Mouse (Mus musculus): ENCODE measurements around the gene Actrt2.
A peak's percentile ranks its signal among the peaks of the same experiment; 100 is the strongest.

The Actrt2 gene

DNA sequence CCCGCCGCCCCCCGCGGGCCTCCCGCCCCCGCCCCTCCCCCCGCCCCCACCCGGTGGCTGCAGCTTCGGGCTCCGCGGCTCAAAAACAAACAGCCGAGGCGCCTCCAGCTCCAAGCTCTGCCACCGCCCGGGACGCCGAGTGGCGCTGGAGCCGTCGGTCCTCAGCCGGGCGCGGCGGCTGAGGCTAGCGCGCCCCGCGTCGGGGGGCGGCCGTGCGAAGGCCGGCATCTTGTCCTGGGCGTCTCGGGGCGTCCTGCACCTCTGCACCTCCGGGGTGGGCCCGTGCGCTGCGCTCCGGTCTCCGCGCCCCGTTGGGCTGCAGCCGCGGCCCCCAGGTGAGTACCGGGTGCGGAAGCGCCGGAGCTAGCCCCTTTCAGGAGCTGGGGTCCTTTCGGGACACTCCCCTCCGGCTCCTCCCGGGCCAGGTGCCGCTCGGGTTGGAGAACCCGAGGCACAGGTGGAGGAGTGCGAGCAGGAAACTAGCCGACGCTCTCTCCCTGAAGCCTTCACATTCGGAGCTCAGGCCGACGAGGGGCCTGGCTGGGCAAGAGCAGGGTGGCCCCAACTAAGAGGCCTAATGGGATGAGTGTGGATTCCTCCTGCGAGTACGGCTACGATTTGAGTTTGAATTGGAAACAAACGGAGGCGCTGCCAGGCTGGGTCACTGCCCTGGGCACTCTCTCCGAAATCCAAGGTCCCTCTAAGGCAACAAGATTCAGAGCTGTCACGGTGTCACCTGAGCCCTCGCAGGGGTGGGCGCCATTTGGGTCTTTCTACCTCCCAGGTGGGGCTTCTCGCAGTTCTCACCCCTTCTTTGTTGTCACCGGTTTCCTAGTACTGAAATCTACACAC lies 30.0 kb downstream of the Actrt2 start:
- no peak for DNase-seq

DNA sequence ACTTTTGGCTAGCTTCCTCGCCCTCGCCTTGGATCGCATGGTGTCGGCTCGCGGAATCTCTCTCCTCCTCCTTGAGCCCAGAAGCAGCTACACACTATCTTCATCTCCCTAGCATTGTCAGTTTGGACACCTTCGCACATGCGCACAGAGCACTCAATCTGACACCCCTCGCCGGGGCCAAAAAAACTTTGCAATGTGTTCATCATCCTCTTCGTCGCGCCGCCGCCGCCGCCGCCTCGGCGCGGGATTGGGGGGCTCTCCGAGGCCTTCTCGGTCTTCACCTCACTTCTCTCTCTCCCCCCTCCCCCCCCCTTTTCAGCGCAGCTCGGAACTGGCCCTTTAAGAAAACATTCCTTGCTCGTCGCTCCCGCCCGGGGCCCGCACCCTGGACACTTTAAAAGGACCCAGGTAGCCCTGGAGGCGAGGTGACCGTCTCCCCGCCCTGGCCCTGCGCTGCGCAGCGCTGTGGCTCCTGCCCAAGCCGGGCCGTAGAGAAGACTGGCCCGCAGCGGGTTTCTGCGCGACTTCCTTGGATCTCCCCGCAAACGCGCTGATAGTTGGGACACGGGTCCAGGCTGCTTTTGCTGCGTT lies 30.9 kb downstream of the Actrt2 start, which contains the start of gene Prdm16:
TSS of gene Prdm16 (minus strand) at position 153 of the 591 bp plus-strand sequence.
- DNase-seq, result peak; percentile 70

DNA sequence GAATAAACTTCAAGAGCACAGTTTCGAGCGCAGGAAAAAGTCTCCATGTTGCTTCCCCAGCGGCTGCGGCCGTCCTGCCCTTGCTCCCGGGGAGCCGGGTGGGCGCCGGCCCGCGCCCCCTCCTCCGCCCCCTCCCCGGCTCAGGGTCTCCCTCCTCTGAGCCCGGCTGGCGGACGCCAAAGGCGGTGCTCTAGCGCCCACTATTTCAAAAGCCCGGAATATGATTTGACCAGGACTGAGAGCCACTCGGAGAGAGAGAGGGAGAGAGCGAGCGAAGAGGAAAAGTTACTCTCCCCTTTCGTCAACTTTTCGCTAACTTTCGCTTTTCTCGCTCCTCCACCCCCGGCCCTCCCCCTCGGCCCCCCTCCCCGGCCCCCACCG lies 31.6 kb downstream of the Actrt2 start:
- DNase-seq, result no peak

DNA sequence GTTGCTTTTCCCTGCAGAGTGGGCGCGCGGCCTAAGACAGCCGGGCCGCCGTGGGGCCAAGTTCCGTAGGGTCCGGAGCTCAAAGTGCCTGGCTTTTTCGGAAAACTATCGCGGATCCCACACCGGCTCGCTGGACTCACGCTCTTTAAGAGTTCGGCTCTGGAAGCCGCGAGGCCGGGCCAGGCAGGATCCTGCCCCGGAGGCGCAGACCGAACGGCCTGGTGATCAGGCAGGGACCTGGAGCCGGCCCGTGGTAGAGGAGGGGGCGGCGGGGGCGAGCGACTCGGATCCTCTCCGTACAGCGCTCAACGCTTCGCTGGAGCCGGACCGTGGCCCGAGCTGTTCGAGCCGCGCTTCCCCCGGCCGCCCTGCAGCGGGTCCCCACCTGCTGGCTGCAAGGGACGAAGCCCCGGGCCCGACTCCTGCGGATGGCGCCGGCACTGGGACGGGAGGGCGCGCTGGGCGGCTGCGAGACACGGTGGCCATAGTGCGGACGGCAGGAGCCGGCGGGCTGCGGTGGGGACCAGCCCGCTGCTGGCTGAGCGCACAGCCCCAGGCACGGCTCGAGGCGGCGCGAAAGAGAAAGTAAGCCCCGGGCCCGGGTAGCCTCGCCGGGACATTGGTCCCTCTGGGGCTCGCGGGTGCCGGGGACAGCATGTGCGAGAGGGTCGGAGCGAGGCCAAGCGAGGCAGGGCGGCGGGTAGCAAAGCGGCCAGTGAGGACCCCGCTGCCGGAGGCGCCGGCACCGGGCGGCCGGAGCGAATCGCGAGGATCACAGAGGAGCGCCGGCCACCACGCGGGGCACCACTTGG lies 32.2 kb downstream of the Actrt2 start:
- DNase-seq, result no peak

DNA sequence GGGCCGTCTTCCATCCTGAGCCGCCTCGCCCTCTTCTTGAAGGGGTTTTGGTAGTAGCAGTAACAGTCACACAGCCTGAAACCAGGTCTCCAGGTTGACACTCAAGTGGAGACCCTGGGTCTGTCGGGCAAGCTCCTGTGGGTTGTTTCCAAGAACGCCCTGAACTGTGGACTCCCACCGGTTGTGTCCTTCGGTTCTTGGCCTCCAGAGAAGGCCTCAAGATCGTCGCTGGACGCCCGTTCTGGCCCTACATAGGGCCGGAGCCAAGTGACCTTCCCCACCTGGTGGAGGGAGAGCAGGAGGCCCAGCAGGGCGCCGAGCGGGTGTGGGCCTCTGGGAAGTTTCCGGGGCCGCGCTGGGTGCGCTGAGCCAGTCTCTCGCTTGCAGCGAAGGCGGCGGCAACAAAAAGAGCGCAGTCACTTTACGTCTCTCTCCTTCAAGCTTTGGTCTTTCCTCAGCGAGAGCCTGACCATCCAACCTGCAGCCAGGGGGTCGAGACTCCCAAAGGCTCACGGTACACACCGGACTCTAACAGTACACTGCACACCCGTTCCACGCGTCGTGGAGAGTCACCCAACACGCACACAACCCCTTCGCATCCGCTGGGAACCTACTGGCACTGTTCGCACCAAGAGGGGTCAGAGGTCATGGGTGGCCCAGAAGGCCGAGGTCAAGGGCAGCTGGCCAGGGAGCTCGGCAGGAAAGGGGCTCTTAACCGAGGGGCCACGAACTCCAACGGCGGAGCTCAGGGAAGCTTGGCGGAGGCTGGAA lies 33.0 kb downstream of the Actrt2 start:
- no peak for DNase-seq

DNA sequence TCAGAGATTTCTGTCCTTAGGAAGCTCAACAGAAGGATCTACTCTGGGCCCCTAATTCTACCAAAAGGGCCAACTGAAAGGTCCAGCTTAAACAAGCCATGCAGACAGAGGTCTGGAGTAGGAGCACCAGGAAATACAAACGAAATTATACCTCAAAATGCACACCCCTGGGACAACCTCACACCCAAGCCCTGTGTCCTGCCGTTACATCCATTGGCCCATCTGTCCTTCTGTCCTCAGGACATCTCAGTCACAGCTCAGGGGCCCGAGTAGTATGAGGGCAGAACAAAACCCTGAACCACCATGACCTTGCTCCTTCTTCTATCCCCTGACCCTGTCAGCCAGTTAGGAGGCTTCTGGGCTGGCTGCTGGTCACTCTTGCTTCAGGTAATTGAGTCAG lies 33.7 kb downstream of the Actrt2 start:
- DNase-seq, result no peak

DNA sequence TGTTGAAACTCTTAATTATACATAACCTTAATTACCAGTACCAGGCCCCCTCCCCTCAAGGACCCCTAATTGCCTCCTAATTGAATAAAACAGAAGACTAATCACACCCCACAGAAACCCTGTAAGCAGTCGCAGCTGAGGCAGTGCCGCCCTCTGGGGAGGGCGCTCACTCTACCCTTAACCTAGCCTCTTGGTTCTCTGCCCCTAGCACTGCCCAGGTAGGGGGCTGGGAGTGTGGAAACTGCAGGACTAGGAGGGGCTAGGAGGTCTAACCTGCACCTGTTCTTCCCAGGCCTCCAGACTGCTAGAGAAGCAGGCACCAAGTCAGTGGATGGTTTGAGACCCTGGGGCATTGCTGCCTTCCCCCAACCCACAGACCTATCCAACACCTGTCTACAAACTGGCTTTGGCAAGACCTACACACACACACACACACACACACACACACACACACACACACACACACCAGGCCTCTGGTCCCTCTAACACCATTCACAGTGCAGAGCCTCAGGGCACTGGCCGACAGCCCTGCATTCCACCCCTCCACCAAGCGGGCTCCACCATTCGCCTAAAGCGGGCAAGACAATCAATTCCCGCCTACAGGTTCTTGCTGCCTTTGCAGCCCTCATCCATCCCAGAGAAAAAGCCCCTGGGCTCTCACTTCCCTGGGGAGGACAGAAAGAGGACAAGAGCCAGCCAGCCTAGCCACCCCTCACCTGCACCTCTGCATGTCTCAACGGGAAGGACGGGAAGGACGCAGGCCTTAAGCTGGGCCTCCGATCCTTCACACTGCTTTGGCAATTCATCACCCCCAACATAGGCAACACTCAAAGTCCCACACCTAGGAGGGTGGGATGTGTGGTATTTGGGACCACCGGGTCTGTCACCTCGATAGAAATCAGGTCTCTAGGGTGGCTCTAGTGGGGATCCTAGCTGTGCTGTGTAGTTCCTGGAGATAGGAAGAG lies 34.6 kb downstream of the Actrt2 start:
- DNase-seq, result no peak

DNA sequence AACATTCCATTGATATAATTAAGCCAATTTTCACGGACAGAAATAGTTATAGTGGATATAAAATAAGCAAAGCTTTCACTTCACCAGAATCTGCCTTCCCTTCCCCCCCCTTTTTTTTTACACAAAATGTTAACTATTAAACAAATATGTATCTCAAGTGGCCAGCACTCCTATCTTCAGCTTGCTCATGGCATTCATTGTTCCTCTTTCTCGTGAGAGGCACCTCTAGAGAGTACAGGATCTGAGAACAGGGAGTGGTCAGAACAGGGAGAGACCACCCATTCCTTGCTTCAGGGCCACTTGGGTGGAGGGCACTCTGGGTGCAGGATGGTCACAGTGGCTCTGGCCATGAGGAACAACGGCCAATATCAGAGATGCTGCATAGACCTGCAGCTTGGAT lies 36.9 kb downstream of the Actrt2 start:
- no peak for DNase-seq

DNA sequence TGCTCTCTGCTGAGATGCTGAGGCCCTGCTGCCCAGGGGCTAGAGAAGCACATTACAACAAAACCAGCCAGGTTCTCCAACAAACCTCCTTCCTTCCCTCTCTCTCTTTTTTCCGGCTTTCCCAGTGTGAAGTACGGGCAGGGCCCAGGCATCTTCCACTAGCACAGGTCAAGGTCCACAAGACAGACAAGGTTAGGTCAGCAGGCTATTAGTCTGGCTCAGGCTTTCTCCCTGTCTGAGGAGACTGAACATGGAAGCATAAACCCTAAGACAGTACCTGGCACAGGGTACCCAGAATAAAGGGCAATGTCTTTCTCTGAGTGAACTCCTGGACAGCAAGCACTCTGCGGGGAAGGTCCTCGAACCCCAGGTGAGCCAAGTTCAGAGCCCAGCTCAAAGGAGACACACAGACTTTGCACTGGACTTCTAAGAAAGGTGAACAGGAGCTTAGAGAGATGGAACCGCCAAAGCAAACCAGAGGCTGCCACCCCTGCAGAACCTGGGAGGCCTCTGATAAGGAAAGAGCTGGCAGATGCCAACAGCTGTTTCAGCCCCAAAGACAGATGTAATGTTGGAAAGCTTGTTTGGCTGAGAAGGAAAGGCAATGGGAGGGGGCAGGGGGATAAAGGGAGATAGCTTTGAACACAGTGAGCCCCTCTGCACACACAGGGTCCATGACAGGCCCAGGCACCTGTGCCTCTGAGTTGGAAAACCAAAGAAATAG lies 40.1 kb downstream of the Actrt2 start:
- DNase-seq, result no peak

DNA sequence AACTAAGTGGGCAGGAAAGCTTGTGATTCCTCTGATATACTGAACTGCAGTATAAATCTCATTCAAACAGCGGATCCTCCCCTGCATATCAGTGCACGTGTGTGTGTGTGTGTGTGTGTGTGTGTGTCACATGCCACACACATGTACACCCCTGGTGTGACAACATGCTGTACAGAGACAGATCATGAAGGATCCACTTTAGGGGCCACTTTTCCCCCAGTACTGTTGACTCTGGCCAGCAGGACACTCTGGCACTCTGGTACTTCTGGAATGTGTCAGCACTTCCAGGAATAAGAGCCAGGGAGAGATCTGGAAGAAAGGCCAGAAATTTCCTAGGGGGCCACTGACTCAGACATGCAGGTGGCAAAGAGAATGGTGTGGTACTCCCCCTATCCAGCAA lies 41.4 kb downstream of the Actrt2 start:
- DNase-seq, result no peak

DNA sequence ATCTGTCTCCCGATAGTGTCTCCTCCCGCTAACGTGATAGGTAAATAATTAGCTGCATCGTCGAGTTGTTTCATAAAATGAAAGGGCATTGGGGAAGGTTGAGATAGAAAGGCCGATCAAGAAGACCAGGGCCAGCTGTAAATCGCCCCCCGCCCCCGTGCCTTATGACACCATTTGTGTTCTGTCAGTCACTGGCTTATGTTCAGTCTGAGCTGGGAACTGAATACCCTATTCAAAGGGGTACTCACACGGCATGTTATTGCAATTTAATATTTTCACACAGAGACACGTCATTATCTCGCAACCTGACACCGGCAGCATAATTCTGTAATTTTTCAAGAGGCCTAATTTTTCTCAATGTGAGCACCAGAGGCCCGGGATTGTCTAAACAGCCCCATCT lies 42.0 kb downstream of the Actrt2 start:
- DNase-seq, result no peak

DNA sequence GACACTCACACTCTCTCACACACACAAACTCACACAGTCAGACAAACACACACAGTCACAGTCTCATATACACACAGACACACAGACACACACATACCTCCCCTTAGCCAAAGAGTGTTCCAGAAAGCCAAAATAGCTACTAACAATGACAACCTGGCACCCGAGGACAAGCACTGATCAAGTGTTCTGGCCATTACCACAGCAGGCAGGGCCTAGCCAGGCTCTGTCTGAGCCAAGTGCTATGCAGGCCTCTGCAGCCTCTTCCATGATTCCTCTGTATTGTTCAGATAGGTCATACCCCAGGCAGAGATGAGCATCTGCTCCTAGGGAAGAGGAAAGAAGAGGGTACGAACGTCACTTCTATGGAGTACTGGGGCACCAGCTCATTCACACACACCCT lies 44.4 kb downstream of the Actrt2 start:
- DNase-seq, result no peak

DNA sequence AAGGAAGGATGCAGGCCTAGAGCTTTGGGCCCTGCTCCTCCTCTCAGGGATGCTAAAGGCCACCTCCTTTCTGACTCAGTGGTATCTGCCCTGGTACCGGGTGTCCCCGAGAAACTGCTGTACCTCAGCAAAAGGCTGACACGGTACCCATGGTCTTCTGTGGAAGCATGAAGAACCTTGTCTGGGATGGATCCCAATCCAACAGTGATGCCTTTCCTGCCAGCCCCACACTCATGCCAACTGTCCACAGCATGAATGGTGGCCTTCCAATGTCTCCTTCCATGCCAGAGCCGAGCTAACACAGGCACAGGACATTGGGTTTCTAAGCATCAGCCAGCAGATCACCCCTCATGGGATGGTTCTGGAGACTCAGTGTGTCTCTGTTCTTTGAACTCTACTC lies 45.1 kb downstream of the Actrt2 start:
- DNase-seq, result no peak
